Mouse (Mus musculus) myocyte (in vitro differentiated cells): ENCODE measurements around the gene H2afy2. TPM values are rescaled to one million over a fixed set of nuclear protein-coding genes. Genes with fewer than 3 reads are reported as not detected.

Source experiments
- H3K27me3 ChIP-seq: one replicate; pipeline ENCODE4 v1.6.1; 2011; ENCODE audit not compliant: control insufficient read depth, insufficient read depth, insufficient read length
- H3K36me3 ChIP-seq: one replicate; pipeline ENCODE4 v1.6.1; 2011; ENCODE audit not compliant: control insufficient read depth, insufficient read depth
- H3K4me2 ChIP-seq: one replicate; pipeline ENCODE4 v1.6.1; 2011; ENCODE audit warnings: low read depth, control low read depth
- H3K4me3 ChIP-seq: one replicate; pipeline ENCODE4 v1.5.1; 2011; ENCODE audit warnings: mild to moderate bottlenecking, control low read depth, moderate library complexity
- H3K79me2 ChIP-seq: one replicate; pipeline ENCODE4 v1.6.1; 2011; ENCODE audit not compliant: control insufficient read depth, insufficient read depth
- H3ac ChIP-seq: one replicate; pipeline ENCODE4 v1.6.1; 2011; ENCODE audit not compliant: control insufficient read depth, insufficient read length
- CEBPB ChIP-seq: IDR thresholded peaks from 2 replicates; pipeline ENCODE4 v1.6.1; 2011; ENCODE audit warnings: mild to moderate bottlenecking, moderate library complexity; ENCODE audit not compliant: poor library complexity, insufficient read depth, severe bottlenecking
- E2F4 ChIP-seq: IDR thresholded peaks from one replicate; pipeline ENCODE4 v1.6.1; 2011; ENCODE audit warnings: mild to moderate bottlenecking, control low read depth, moderate library complexity; ENCODE audit not compliant: insufficient read depth
- MAX ChIP-seq: IDR thresholded peaks from one replicate; pipeline ENCODE4 v1.6.1; 2011; ENCODE audit warnings: low read depth, mild to moderate bottlenecking, control low read depth
- MYOD1 ChIP-seq, 3 experiments: IDR thresholded peaks; one replicate each; pipeline ENCODE4 v1.6.1; 2011; ENCODE audit warnings: control low read depth in 2 of 3, low read depth in 2 of 3, mild to moderate bottlenecking in 2 of 3, moderate library complexity in 1 of 3; ENCODE audit not compliant: insufficient read length in 2 of 3, control insufficient read depth in 1 of 3
- MYOG ChIP-seq, 3 experiments: IDR thresholded peaks; one replicate each; pipeline ENCODE4 v1.6.1; 2011; ENCODE audit warnings: control low read depth in 2 of 3, low read depth in 2 of 3, mild to moderate bottlenecking in 2 of 3; ENCODE audit not compliant: insufficient read length in 2 of 3, control insufficient read depth in 1 of 3, insufficient read depth in 1 of 3
- POLR2A ChIP-seq: IDR thresholded peaks from one replicate; pipeline ENCODE4 v1.6.1; 2011; ENCODE audit warnings: low read depth, mild to moderate bottlenecking, control low read depth, moderate library complexity; ENCODE audit not compliant: insufficient read length
- POLR2AphosphoS2 ChIP-seq: IDR thresholded peaks from one replicate; pipeline ENCODE4 v1.6.1; 2011; ENCODE audit warnings: low read depth, control low read depth; ENCODE audit not compliant: insufficient read length
- REST ChIP-seq: IDR thresholded peaks from one replicate; pipeline ENCODE4 v1.6.1; 2011; ENCODE audit warnings: mild to moderate bottlenecking, control low read depth, moderate library complexity; ENCODE audit not compliant: insufficient read depth, insufficient read length
- SRF ChIP-seq: IDR thresholded peaks from one replicate; pipeline ENCODE4 v1.6.1; 2011; ENCODE audit warnings: low read depth; ENCODE audit not compliant: control insufficient read depth, insufficient read length
- TCF12 ChIP-seq: IDR thresholded peaks from one replicate; pipeline ENCODE4 v1.6.1; 2011; ENCODE audit warnings: mild to moderate bottlenecking, control low read depth; ENCODE audit not compliant: poor library complexity, insufficient read depth, severe bottlenecking
- TCF3 ChIP-seq: IDR thresholded peaks from one replicate; pipeline ENCODE4 v1.6.1; 2011; ENCODE audit warnings: low read depth, control low read depth; ENCODE audit not compliant: insufficient read length
- USF1 ChIP-seq: IDR thresholded peaks from one replicate; pipeline ENCODE4 v1.6.1; 2011; ENCODE audit warnings: low read depth, mild to moderate bottlenecking, control low read depth, moderate library complexity
- polyA plus RNA-seq: library from polyadenylated mRNA; unstranded; fragments of >200 nt; fragmentation: generic; extraction: Trizol; gene quantifications from one replicate; pipeline ENCODE4 v1.2.1, GENCODE M21; 2012; ENCODE audit warnings: missing spikeins

The H2afy2 gene
- polyA plus RNA-seq, 1 experiment: 4.5 TPM

DNA sequence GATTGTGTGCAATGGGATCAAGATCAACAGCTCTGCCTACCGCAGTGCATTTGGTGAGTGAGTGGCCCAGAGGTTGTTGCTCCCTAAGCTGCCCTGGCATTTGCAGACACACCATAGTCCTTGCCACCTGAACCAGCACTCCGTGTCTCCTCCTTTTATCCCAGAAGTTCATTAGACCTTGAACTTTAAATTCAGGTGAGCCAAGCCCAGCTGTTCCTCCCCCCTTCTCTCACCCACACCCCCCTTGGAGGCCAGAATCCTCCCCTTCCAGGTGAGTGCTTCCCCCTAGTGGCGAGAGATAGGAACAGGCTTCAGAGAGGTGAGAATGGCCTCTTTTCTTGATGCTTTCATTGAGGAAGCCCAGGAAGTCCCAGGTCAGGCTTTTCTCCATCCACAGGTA, 49.6 kb downstream of the H2afy2 start:
- H3K4me3 ChIP-seq: no peak overlapping the region
- no peak overlapping the region for H3K4me2 ChIP-seq
- no peaks in the 10 kb centered on the region for H3K79me2 ChIP-seq
- TF ChIP-seq TCF3: no peak
- no peak for TF ChIP-seq USF1
- TF ChIP-seq TCF12: no peak
- TF ChIP-seq POLR2AphosphoS2: no peak
- no peak for TF ChIP-seq SRF
- no peak for TF ChIP-seq CEBPB
- TF ChIP-seq REST: no peak
- TF ChIP-seq MYOG (IDR thresholded peaks at IDR 0.05; ENCODE audit: control insufficient read depth in 1 of 3, insufficient read depth in 1 of 3, insufficient read length in 2 of 3, low read depth in 2 of 3): no peak
- TF ChIP-seq POLR2A: no peak
- TF ChIP-seq MYOD1 (IDR thresholded peaks at IDR 0.05; ENCODE audit: control insufficient read depth in 1 of 3, insufficient read length in 2 of 3, low read depth in 2 of 3): no peak
- TF ChIP-seq E2F4: no peak
- TF ChIP-seq MAX: no peak
- no peaks in the 10 kb centered on the region for H3K27me3 ChIP-seq
- H3ac ChIP-seq: no peak overlapping the region
- no peaks in the 10 kb centered on the region for H3K36me3 ChIP-seq

GRCm38 (mm10) chr10:61730171-61730570, 53.8 kb downstream of the H2afy2 start:
- TF ChIP-seq TCF12 (no peak), TCF3 (no peak), SRF (no peak), POLR2A (no peak), MYOG (IDR thresholded peaks at IDR 0.05; ENCODE audit: control insufficient read depth in 1 of 3, insufficient read depth in 1 of 3, insufficient read length in 2 of 3, low read depth in 2 of 3) (no peak), CEBPB (no peak)
- no peak overlapping the region for H3K4me3 ChIP-seq
- H3ac ChIP-seq: no peak overlapping the region
- no peaks in the 10 kb centered on the region for H3K27me3 ChIP-seq
- H3K4me2 ChIP-seq: no peak overlapping the region
- no peaks in the 10 kb centered on the region for H3K79me2 ChIP-seq
- H3K36me3 ChIP-seq: peaks cover 3% of the 10 kb centered on the region

DNA sequence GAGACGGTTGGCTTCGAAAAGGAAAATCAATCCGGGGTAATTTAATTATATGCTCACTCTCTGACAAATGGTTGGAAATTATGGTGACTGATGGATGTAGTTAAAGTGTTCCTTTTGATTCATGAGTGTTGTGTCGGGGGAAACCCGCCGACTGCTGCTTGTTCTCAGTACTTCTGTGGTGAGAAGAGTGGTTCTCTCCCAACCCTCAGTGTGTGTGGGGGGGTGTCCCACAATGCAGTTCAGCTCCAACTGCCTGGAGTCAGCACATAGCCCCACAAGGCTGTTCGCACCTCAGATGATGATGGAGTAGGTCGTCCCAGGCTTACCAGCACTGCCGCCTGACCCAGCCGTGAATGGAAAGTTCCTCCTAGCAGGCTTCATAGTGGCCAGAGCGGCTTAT, 54.8 kb downstream of the H2afy2 start:
- no peaks in the 10 kb centered on the region for H3K79me2 ChIP-seq
- no peak overlapping the region for H3K4me2 ChIP-seq
- no peak overlapping the region for H3ac ChIP-seq
- no peaks in the 10 kb centered on the region for H3K27me3 ChIP-seq
- H3K4me3 ChIP-seq: no peak overlapping the region
- H3K36me3 ChIP-seq: peaks cover 3% of the 10 kb centered on the region
- TF ChIP-seq MYOG (IDR thresholded peaks at IDR 0.05; ENCODE audit: control insufficient read depth in 1 of 3, insufficient read depth in 1 of 3, insufficient read length in 2 of 3, low read depth in 2 of 3) (no peak), TCF12 (no peak), MYOD1 (IDR thresholded peaks at IDR 0.05; ENCODE audit: control insufficient read depth in 1 of 3, insufficient read length in 2 of 3, low read depth in 2 of 3) (no peak), TCF3 (no peak)

DNA sequence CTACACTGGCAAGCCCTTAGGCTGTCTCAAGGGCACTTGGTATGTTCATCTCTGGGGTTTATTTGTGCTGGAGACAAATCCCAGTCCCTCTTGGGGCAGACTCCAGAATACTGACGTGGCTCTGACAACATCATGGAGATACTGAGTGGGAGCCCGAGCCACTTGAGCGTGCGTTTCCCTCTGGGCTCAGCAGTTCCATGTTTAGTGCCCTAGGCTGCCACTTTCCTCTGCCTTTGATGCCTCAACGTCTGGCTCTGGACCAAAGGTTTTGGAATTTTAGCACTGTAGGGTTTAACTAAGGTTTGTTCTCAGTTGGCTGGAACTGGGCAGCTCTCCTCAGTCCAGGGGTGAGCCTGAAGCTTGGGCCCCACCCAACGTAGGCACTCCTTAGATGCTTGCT, 60.7 kb downstream of the H2afy2 start:
- H3K27me3 ChIP-seq: no peaks in the 10 kb centered on the region
- H3K4me3 ChIP-seq: no peak overlapping the region
- no peaks in the 10 kb centered on the region for H3K79me2 ChIP-seq
- no peak overlapping the region for H3K4me2 ChIP-seq
- H3ac ChIP-seq: no peak overlapping the region
- H3K36me3 ChIP-seq: no peaks in the 10 kb centered on the region
- TF ChIP-seq REST (no peak), MAX (no peak), E2F4 (no peak), CEBPB (no peak), TCF3 (no peak), TCF12 (no peak), MYOD1 (IDR thresholded peaks at IDR 0.05; ENCODE audit: control insufficient read depth in 1 of 3, insufficient read length in 2 of 3, low read depth in 2 of 3) (no peak), SRF (no peak), POLR2A (no peak), MYOG (IDR thresholded peaks at IDR 0.05; ENCODE audit: control insufficient read depth in 1 of 3, insufficient read depth in 1 of 3, insufficient read length in 2 of 3, low read depth in 2 of 3) (no peak), USF1 (no peak), POLR2AphosphoS2 (no peak)

GRCm38 (mm10) chr10:61722215-61722614, 61.7 kb downstream of the H2afy2 start:
- TF ChIP-seq E2F4: no peak
- TF ChIP-seq REST: no peak
- TF ChIP-seq CEBPB: no peak
- TF ChIP-seq SRF: no peak
- no peak for TF ChIP-seq POLR2A
- TF ChIP-seq USF1: no peak
- TF ChIP-seq TCF3: no peak
- H3K27me3 ChIP-seq: no peaks in the 10 kb centered on the region

DNA sequence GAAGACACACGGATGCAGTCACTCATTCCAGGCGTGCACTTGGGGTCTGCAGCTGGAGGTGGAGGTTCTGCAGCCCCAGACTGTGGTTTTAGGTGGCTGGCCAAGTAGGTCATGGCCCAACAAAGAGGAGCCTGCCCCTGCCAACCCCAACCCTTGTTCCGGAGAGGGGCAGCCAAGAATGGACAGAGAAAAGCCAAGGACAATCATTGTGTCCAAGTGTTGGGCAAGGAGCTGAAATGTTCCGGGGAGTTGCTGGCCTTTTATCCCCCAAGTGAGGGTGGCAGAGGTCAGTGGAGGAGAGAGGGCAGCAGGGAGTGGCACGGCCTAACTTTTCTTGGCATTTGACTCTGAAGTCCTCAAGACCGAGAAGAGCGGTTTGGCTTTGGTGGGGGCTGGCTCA, 63.6 kb downstream of the H2afy2 start:
- Histone ChIP-seq H3K27me3 (no peaks in the 10 kb centered on the region), H3K4me3 (no peak overlapping the region), H3K4me2 (no peak overlapping the region), H3K79me2 (no peaks in the 10 kb centered on the region), H3ac (no peak overlapping the region), H3K36me3 (no peaks in the 10 kb centered on the region)
- no peak for TF ChIP-seq TCF12
- no peak for TF ChIP-seq MAX
- TF ChIP-seq TCF3: no peak
- TF ChIP-seq USF1: no peak
- TF ChIP-seq MYOG (IDR thresholded peaks at IDR 0.05; ENCODE audit: control insufficient read depth in 1 of 3, insufficient read depth in 1 of 3, insufficient read length in 2 of 3, low read depth in 2 of 3): no peak
- TF ChIP-seq MYOD1 (IDR thresholded peaks at IDR 0.05; ENCODE audit: control insufficient read depth in 1 of 3, insufficient read length in 2 of 3, low read depth in 2 of 3): no peak
- TF ChIP-seq REST: no peak
- no peak for TF ChIP-seq SRF
- TF ChIP-seq POLR2AphosphoS2: no peak
- no peak for TF ChIP-seq CEBPB
- TF ChIP-seq POLR2A: no peak
- no peak for TF ChIP-seq E2F4

More at GRCm38 (mm10) chr10:61722215-61722614, 61.7 kb downstream of the H2afy2 start:
- Histone ChIP-seq H3K36me3 (no peaks in the 10 kb centered on the region), H3K4me3 (no peak overlapping the region), H3ac (no peak overlapping the region), H3K79me2 (no peaks in the 10 kb centered on the region), H3K4me2 (no peak overlapping the region)
